Mouse (Mus musculus) stomach, postnatal 0 days (tissue): ENCODE results near the gene Usp3.

Experiments
- CTCF ChIP-seq: IDR thresholded peaks from 2 replicates; pipeline ENCODE4 v1.5.1; 2016; ENCODE audit warnings: antibody characterized with exemption, low read depth, mild to moderate bottlenecking, moderate library complexity
- EP300 ChIP-seq: optimal IDR thresholded peaks from 2 replicates; pipeline ENCODE3; 2016; ENCODE audit warnings: antibody characterized with exemption

DNA sequence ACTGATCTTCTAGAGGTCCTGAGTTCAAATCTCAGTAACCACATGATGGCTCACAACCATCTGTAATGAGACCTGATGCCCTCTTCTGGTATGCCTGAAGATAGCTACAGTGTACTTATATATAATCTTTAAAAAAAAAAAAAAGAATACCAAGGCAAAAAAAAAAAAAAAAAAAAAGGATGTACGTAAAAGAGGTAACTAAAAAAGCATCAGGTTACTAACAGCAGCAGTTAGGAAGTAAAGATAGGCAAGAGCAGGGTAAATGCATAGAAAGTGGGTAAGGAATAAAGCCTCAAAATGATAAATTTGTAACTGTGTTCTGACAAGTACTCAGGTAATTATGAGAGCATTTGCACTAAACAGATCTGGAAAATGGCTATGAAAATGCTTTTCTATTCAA lies 12.2 kb downstream of the Usp3 start:
- no peak for TF ChIP-seq EP300
- TF ChIP-seq CTCF, result no peak
